ENCODE assay signal across 8 mouse cellular contexts in genomic region chr3:89300071-89300470, GRCm38 (mm10). TPM values are rescaled to one million over a fixed set of nuclear protein-coding genes. Genes with fewer than 3 reads are reported as not detected.
DNase-seq lines count a peak whose midpoint lies in the region; ATAC-seq lines count a peak whose summit lies in the region.

No protein-coding gene starts in this region.

- H3K4me1 ChIP-seq in heart, embryonic 12.5 days (replicated peaks) = peaks cover 6% of the 10 kb centered on the region
- no peaks in the 10 kb centered on the region for H3K4me1 ChIP-seq in embryonic facial prominence, embryonic 11.5 days (ENCODE audit: control insufficient read depth, insufficient read depth, low read length)
- H3K4me1 ChIP-seq in midbrain, embryonic 11.5 days (ENCODE audit: control insufficient read depth, insufficient read depth, low read length) = no peaks in the 10 kb centered on the region

- WGBS in heart, embryonic 12.5 days = 47% methylated on average over 1 of the region's 1 CpGs
- 44% methylated on average over 1 of the region's 1 CpGs for WGBS in embryonic facial prominence, embryonic 11.5 days
- WGBS in midbrain, embryonic 11.5 days = 80% methylated on average over 1 of the region's 1 CpGs

- H3K27me3 ChIP-seq in heart, embryonic 12.5 days (replicated peaks) = 0 out of 2 replicates have a peak, but pooled peaks cover 5% of the 10 kb centered on the region
- H3K27me3 ChIP-seq in embryonic facial prominence, embryonic 11.5 days (ENCODE audit: control insufficient read depth, insufficient read depth, low read length) = no peaks in the 10 kb centered on the region; the same call in 1 of the 2 replicates
- H3K27me3 ChIP-seq in midbrain, embryonic 11.5 days (ENCODE audit: control insufficient read depth, insufficient read depth, low read length) = 0 out of 2 replicates have a peak, but pooled peaks cover 4% of the 10 kb centered on the region

- peak overlapping the region; percentile 39 for H3K4me3 ChIP-seq in heart, embryonic 12.5 days
- no peak overlapping the region for H3K4me3 ChIP-seq in embryonic facial prominence, embryonic 11.5 days (ENCODE audit: low read depth, low read length)
- no peak overlapping the region for H3K4me3 ChIP-seq in midbrain, embryonic 11.5 days (ENCODE audit: low read depth, low read length)

- DNase-seq in heart, postnatal 14 days = no peak
- DNase-seq in embryonic facial prominence, embryonic 11.5 days (ENCODE audit: low spot score) = no peak
- DNase-seq in kidney, adult 9 months = peak; percentile 89
- no peak for DNase-seq in midbrain, embryonic 11.5 days (ENCODE audit: low spot score, missing footprints)
- DNase-seq in right cerebral cortex, postnatal 4 days = no peak
- no peak for DNase-seq in thymus, postnatal 0 days (ENCODE audit: low spot score)
- DNase-seq in layer of hippocampus, postnatal 25 days (ENCODE audit: extremely low spot score in 1 of 2, low spot score in 1 of 2) = no peak

- ATAC-seq in heart, embryonic 12.5 days (ENCODE audit: insufficient number of reproducible peaks, low FRiP score) = no peak
- no peak for ATAC-seq in embryonic facial prominence, embryonic 11.5 days (replicated peaks; ENCODE audit: insufficient number of reproducible peaks, low FRiP score, low TSS enrichment, low read depth)
- ATAC-seq in midbrain, embryonic 11.5 days (ENCODE audit: low FRiP score) = no peak

- intact Hi-C loops in heart, postnatal 14 days (cut with DNase I) = no loop called here

- H3K27ac ChIP-seq in heart, embryonic 12.5 days (ENCODE audit: poor library complexity, severe bottlenecking) = no peak overlapping the region
- no peak overlapping the region for H3K27ac ChIP-seq in embryonic facial prominence, embryonic 11.5 days (replicated peaks; ENCODE audit: low read depth, low read length)
- H3K27ac ChIP-seq in midbrain, embryonic 11.5 days (ENCODE audit: low read depth, low read length) = no peak overlapping the region

- peak overlapping the region; percentile 64 for H3K9ac ChIP-seq in heart, embryonic 12.5 days
- peak overlapping the region; percentile 40 for H3K9ac ChIP-seq in embryonic facial prominence, embryonic 11.5 days (replicated peaks; ENCODE audit: low read length)
- no peak overlapping the region for H3K9ac ChIP-seq in midbrain, embryonic 11.5 days (ENCODE audit: low read length)

- H3K4me2 ChIP-seq in heart, embryonic 12.5 days = peak overlapping the region; percentile 74
- peak overlapping the region; percentile 29 for H3K4me2 ChIP-seq in embryonic facial prominence, embryonic 11.5 days (ENCODE audit: low read depth, low read length)
- H3K4me2 ChIP-seq in midbrain, embryonic 11.5 days = peak overlapping the region; percentile 29; the same call in 1 of the 2 replicates

- H3K9me3 ChIP-seq in heart, embryonic 12.5 days (replicated peaks) = no peaks in the 10 kb centered on the region
- H3K9me3 ChIP-seq in embryonic facial prominence, embryonic 11.5 days (replicated peaks; ENCODE audit: control insufficient read depth, low read length) = no peaks in the 10 kb centered on the region
- H3K9me3 ChIP-seq in midbrain, embryonic 11.5 days (ENCODE audit: control insufficient read depth, low read length) = no peaks in the 10 kb centered on the region

- H3K36me3 ChIP-seq in heart, embryonic 12.5 days = no peaks in the 10 kb centered on the region
- no peaks in the 10 kb centered on the region for H3K36me3 ChIP-seq in embryonic facial prominence, embryonic 11.5 days (replicated peaks; ENCODE audit: control insufficient read depth, insufficient read depth, low read depth, low read length)
- H3K36me3 ChIP-seq in midbrain, embryonic 11.5 days (ENCODE audit: control insufficient read depth, insufficient read depth, low read length) = no peaks in the 10 kb centered on the region

RNA-seq across cellular contexts. Expression of gene Efna1, which starts 19.1 kb away (rescaled TPM):
- polyA plus RNA-seq in heart, embryonic 12.5 days (2016; fragmentation: Nextera tagmentation; extraction: Ambion mirVana) = 27.0 and 31.0 TPM in 2 replicates
- total RNA-seq in heart, postnatal 14 days (2021) = 10 to 100 TPM; 32.4 to 34.0 TPM
- polyA plus RNA-seq in embryonic facial prominence, embryonic 11.5 days (2014; fragmentation: Nextera tagmentation; extraction: Ambion mirVana) = 26.9 and 30.2 TPM in 2 replicates
- 12.2 and 12.5 TPM in 2 replicates for polyA plus RNA-seq in midbrain, embryonic 11.5 days (2014; fragmentation: Nextera tagmentation; extraction: Ambion mirVana)
- polyA plus RNA-seq in thymus, postnatal 0 days (2015; fragmentation: Nextera tagmentation; extraction: Ambion mirVana) = 12.4 and 13.2 TPM in 2 replicates
- 1 to 10 TPM; 7.1 to 7.6 TPM for total RNA-seq in layer of hippocampus, postnatal 25 days (2021)

RNA-seq across cellular contexts. Expression of gene Efna3, which starts 22.7 kb away (rescaled TPM):
- polyA plus RNA-seq in heart, embryonic 12.5 days (2016; fragmentation: Nextera tagmentation; extraction: Ambion mirVana) = 1.3 TPM in 2 replicates
- not detected for total RNA-seq in heart, postnatal 14 days (2021)
- 6.6 and 8.3 TPM in 2 replicates for polyA plus RNA-seq in embryonic facial prominence, embryonic 11.5 days (2014; fragmentation: Nextera tagmentation; extraction: Ambion mirVana)
- 4.6 and 6.4 TPM in 2 replicates for polyA plus RNA-seq in midbrain, embryonic 11.5 days (2014; fragmentation: Nextera tagmentation; extraction: Ambion mirVana)
- 0.82 and 1.0 TPM in 2 replicates for polyA plus RNA-seq in thymus, postnatal 0 days (2015; fragmentation: Nextera tagmentation; extraction: Ambion mirVana)
- total RNA-seq in layer of hippocampus, postnatal 25 days (2021) = 10 to 100 TPM; 77.1 to 82.6 TPM

RNA-seq across cellular contexts. Expression of gene Slc50a1, which starts 29.7 kb away (rescaled TPM):
- 40.9 and 42.9 TPM in 2 replicates for polyA plus RNA-seq in heart, embryonic 12.5 days (2016; fragmentation: Nextera tagmentation; extraction: Ambion mirVana)
- 10 to 100 TPM; 20.6 to 22.7 TPM for total RNA-seq in heart, postnatal 14 days (2021)
- 39.8 and 45.7 TPM in 2 replicates for polyA plus RNA-seq in embryonic facial prominence, embryonic 11.5 days (2014; fragmentation: Nextera tagmentation; extraction: Ambion mirVana)
- polyA plus RNA-seq in midbrain, embryonic 11.5 days (2014; fragmentation: Nextera tagmentation; extraction: Ambion mirVana) = 33.0 and 34.7 TPM in 2 replicates
- 84.7 and 87.2 TPM in 2 replicates for polyA plus RNA-seq in thymus, postnatal 0 days (2015; fragmentation: Nextera tagmentation; extraction: Ambion mirVana)
- 10 to 100 TPM; 39.5 to 49.3 TPM for total RNA-seq in layer of hippocampus, postnatal 25 days (2021)

RNA-seq across cellular contexts. Expression of gene Efna4, which starts 37.8 kb away (rescaled TPM):
- 8.7 and 10.6 TPM in 2 replicates for polyA plus RNA-seq in heart, embryonic 12.5 days (2016; fragmentation: Nextera tagmentation; extraction: Ambion mirVana)
- under 1 TPM; 0.49 to 0.74 TPM for total RNA-seq in heart, postnatal 14 days (2021)
- 39.1 and 39.5 TPM in 2 replicates for polyA plus RNA-seq in embryonic facial prominence, embryonic 11.5 days (2014; fragmentation: Nextera tagmentation; extraction: Ambion mirVana)
- polyA plus RNA-seq in midbrain, embryonic 11.5 days (2014; fragmentation: Nextera tagmentation; extraction: Ambion mirVana) = 15.3 and 17.5 TPM in 2 replicates
- polyA plus RNA-seq in thymus, postnatal 0 days (2015; fragmentation: Nextera tagmentation; extraction: Ambion mirVana) = 5.3 and 6.0 TPM in 2 replicates
- under 1 TPM; 0.68 to 0.98 TPM for total RNA-seq in layer of hippocampus, postnatal 25 days (2021)

RNA-seq across cellular contexts. Expression of gene Dpm3, which starts 40.9 kb away (rescaled TPM):
- 65.1 and 79.2 TPM in 2 replicates for polyA plus RNA-seq in heart, embryonic 12.5 days (2016; fragmentation: Nextera tagmentation; extraction: Ambion mirVana)
- total RNA-seq in heart, postnatal 14 days (2021) = 10 to 100 TPM; 47.6 to 58.7 TPM
- 82.4 and 87.9 TPM in 2 replicates for polyA plus RNA-seq in embryonic facial prominence, embryonic 11.5 days (2014; fragmentation: Nextera tagmentation; extraction: Ambion mirVana)
- 83.0 and 87.2 TPM in 2 replicates for polyA plus RNA-seq in midbrain, embryonic 11.5 days (2014; fragmentation: Nextera tagmentation; extraction: Ambion mirVana)
- 163 and 167 TPM in 2 replicates for polyA plus RNA-seq in thymus, postnatal 0 days (2015; fragmentation: Nextera tagmentation; extraction: Ambion mirVana)
- 10 to 100 TPM; 51.1 to 71.0 TPM for total RNA-seq in layer of hippocampus, postnatal 25 days (2021)
